Mouse (Mus musculus) stomach, postnatal 0 days (tissue): Measurements from ENCODE around the gene Frmd4b.

Experiments
- CTCF ChIP-seq: IDR thresholded peaks from 2 replicates; pipeline ENCODE4 v1.5.1; 2016; ENCODE audit warnings: antibody characterized with exemption, low read depth, mild to moderate bottlenecking, moderate library complexity
- EP300 ChIP-seq: optimal IDR thresholded peaks from 2 replicates; pipeline ENCODE3; 2016; ENCODE audit warnings: antibody characterized with exemption

DNA sequence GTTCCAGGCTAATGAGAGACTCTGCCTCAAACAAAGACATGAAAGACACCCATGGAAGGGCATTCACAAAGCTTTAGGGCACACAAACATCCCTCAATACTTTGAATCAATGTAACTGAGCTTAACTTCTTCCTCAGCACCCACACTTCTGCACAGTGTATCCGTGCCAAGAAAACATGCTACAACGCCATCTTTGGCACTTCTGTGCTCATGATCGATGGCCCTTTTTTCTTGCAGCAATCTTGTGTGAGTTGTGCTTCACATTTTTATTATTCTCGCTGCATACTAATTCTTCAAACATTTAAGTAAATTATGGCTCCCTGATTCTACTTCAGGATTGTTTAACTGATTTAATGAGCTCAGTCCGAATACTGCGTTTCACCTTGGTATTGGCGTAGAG, 61.7 kb downstream of the Frmd4b start:
- no peak for TF ChIP-seq EP300
- TF ChIP-seq CTCF = no peak
